In genomic region chr15:89184141-89184936, GRCm38 (mm10) we compare ENCODE assay signal across 22 mouse cellular contexts. TPM values are rescaled to one million over a fixed set of nuclear protein-coding genes. Genes with fewer than 3 reads are reported as not detected.
DNase-seq lines count a peak whose midpoint lies in the region; ATAC-seq and TF ChIP-seq lines count a peak whose summit lies in the region.
"Had no signal": no experiment of that assay in that cellular context is flagged by ENCODE, and none has a peak within 500 bp of the region (broad histone marks: within the 10 kb centered on the region; RNA-seq: fewer than 3 reads in every experiment).

No protein-coding gene starts in this region.

- H3K9ac ChIP-seq in forebrain, embryonic 12.5 days, result 0 out of 2 replicates have a peak overlapping the region, but pooled peaks have one; percentile 2
- no peak overlapping the region; the same call in 1 of the 2 replicates for H3K9ac ChIP-seq in forebrain, postnatal 0 days
- H3K9ac ChIP-seq in neural tube, embryonic 13.5 days, result 0 out of 2 replicates have a peak overlapping the region, but pooled peaks have one; percentile 8
- no peak overlapping the region for H3K9ac ChIP-seq in hindbrain, embryonic 12.5 days
- no peak overlapping the region for H3K9ac ChIP-seq in midbrain, embryonic 15.5 days
- H3K9ac ChIP-seq in intestine, embryonic 15.5 days, result no peak overlapping the region
- H3K9ac ChIP-seq: embryonic facial prominence, embryonic 13.5 days; heart, embryonic 13.5 days; limb, embryonic 13.5 days; liver, embryonic 15.5 days; neural tube, embryonic 12.5 days; stomach, embryonic 15.5 days had no signal

- no peak overlapping the region for H3K4me3 ChIP-seq in forebrain, embryonic 12.5 days (replicated peaks)
- no peak overlapping the region for H3K4me3 ChIP-seq in forebrain, postnatal 0 days (ENCODE audit: low read depth, low read length)
- H3K4me3 ChIP-seq in neural tube, embryonic 13.5 days, result no peak overlapping the region
- no peak overlapping the region for H3K4me3 ChIP-seq in hindbrain, embryonic 12.5 days
- H3K4me3 ChIP-seq in midbrain, embryonic 15.5 days, result no peak overlapping the region
- H3K4me3 ChIP-seq in lung, adult 2 months (replicated peaks; ENCODE audit: extremely low read depth, low read depth, low read length), result no peak overlapping the region
- H3K4me3 ChIP-seq in intestine, embryonic 15.5 days (replicated peaks), result no peak overlapping the region
- H3K4me3 ChIP-seq: embryonic facial prominence, embryonic 13.5 days; heart, embryonic 13.5 days; limb, embryonic 13.5 days; liver, embryonic 15.5 days; neural tube, embryonic 12.5 days; stomach, embryonic 15.5 days had no signal

- H3K9me3 ChIP-seq in forebrain, embryonic 12.5 days, result no peaks in the 10 kb centered on the region
- H3K9me3 ChIP-seq in forebrain, postnatal 0 days (ENCODE audit: low read length), result no peaks in the 10 kb centered on the region
- H3K9me3 ChIP-seq in neural tube, embryonic 13.5 days, result no peaks in the 10 kb centered on the region
- no peaks in the 10 kb centered on the region for H3K9me3 ChIP-seq in hindbrain, embryonic 12.5 days (replicated peaks)
- H3K9me3 ChIP-seq in midbrain, embryonic 15.5 days, result no peaks in the 10 kb centered on the region
- no peaks in the 10 kb centered on the region for H3K9me3 ChIP-seq in intestine, embryonic 15.5 days
- H3K9me3 ChIP-seq: embryonic facial prominence, embryonic 13.5 days; heart, embryonic 13.5 days; limb, embryonic 13.5 days; liver, embryonic 15.5 days; neural tube, embryonic 12.5 days; stomach, embryonic 15.5 days had no signal

- no peak for TF ChIP-seq POLR2A in lung, adult 2 months (IDR thresholded peaks at IDR 0.05; ENCODE audit: borderline replicate concordance, extremely low read depth, low read depth, low read length)

- 35% methylated on average over 5 of the region's 5 CpGs for WGBS in forebrain, embryonic 12.5 days
- 21% methylated on average over 5 of the region's 5 CpGs for WGBS in forebrain, postnatal 0 days
- 48% methylated on average over 5 of the region's 5 CpGs for WGBS in neural tube, embryonic 13.5 days
- WGBS in hindbrain, embryonic 12.5 days, result 47% methylated on average over 5 of the region's 5 CpGs
- 30% methylated on average over 5 of the region's 5 CpGs for WGBS in midbrain, embryonic 15.5 days
- 84% methylated on average over 5 of the region's 5 CpGs for WGBS in lung, adult 2 months
- WGBS in intestine, embryonic 15.5 days, result 69% methylated on average over 5 of the region's 5 CpGs

- no peak for DNase-seq in forebrain, postnatal 0 days
- no peak for DNase-seq in neural tube, embryonic 10.5 days (ENCODE audit: extremely low spot score, low spot score)
- no peak for DNase-seq in lung, adult 2 months
- DNase-seq: gastrocnemius, postnatal 25 days; kidney, adult 2 months; kidney, postnatal 4 days; layer of hippocampus, postnatal 36 days; lung, postnatal 14 days; retina, postnatal 1 day; thymus, postnatal 25 days had no signal

- no peaks in the 10 kb centered on the region for H3K27me3 ChIP-seq in forebrain, embryonic 12.5 days
- no peaks in the 10 kb centered on the region for H3K27me3 ChIP-seq in forebrain, postnatal 0 days (ENCODE audit: insufficient read depth, low read length)
- H3K27me3 ChIP-seq in neural tube, embryonic 13.5 days, result no peaks in the 10 kb centered on the region
- no peaks in the 10 kb centered on the region for H3K27me3 ChIP-seq in hindbrain, embryonic 12.5 days
- no peaks in the 10 kb centered on the region for H3K27me3 ChIP-seq in midbrain, embryonic 15.5 days (replicated peaks)
- H3K27me3 ChIP-seq in intestine, embryonic 15.5 days (replicated peaks), result no peaks in the 10 kb centered on the region
- H3K27me3 ChIP-seq: embryonic facial prominence, embryonic 13.5 days; heart, embryonic 13.5 days; limb, embryonic 13.5 days; neural tube, embryonic 12.5 days; stomach, embryonic 15.5 days had no signal

- TF ChIP-seq CTCF in forebrain, postnatal 0 days (IDR thresholded peaks at IDR 0.05; ENCODE audit: low read depth), result no peak
- TF ChIP-seq CTCF in lung, adult 2 months (IDR thresholded peaks at IDR 0.05; ENCODE audit: insufficient read depth, low read length), result no peak

- H3K4me2 ChIP-seq in forebrain, embryonic 12.5 days, result no peak overlapping the region
- no peak overlapping the region for H3K4me2 ChIP-seq in forebrain, postnatal 0 days (ENCODE audit: low read depth)
- no peak overlapping the region for H3K4me2 ChIP-seq in neural tube, embryonic 13.5 days
- H3K4me2 ChIP-seq in hindbrain, embryonic 12.5 days (replicated peaks), result no peak overlapping the region
- no peak overlapping the region for H3K4me2 ChIP-seq in midbrain, embryonic 15.5 days
- no peak overlapping the region for H3K4me2 ChIP-seq in intestine, embryonic 15.5 days (replicated peaks)
- H3K4me2 ChIP-seq: embryonic facial prominence, embryonic 13.5 days; heart, embryonic 13.5 days; limb, embryonic 13.5 days; liver, embryonic 15.5 days; neural tube, embryonic 12.5 days; stomach, embryonic 15.5 days had no signal

- H3K4me1 ChIP-seq in forebrain, embryonic 12.5 days, result peaks cover 45% of the 10 kb centered on the region
- peaks cover 4% of the 10 kb centered on the region; the same call in 1 of the 2 replicates for H3K4me1 ChIP-seq in forebrain, postnatal 0 days (ENCODE audit: insufficient read depth)
- H3K4me1 ChIP-seq in neural tube, embryonic 13.5 days (replicated peaks), result peaks cover 48% of the 10 kb centered on the region
- H3K4me1 ChIP-seq in hindbrain, embryonic 12.5 days, result peaks cover 29% of the 10 kb centered on the region
- peaks cover 29% of the 10 kb centered on the region for H3K4me1 ChIP-seq in midbrain, embryonic 15.5 days
- H3K4me1 ChIP-seq in lung, adult 2 months (ENCODE audit: control insufficient read depth, insufficient read depth, low read length), result 0 out of 2 replicates have a peak, but pooled peaks cover 4% of the 10 kb centered on the region
- peaks cover 11% of the 10 kb centered on the region; the same call in 1 of the 2 replicates for H3K4me1 ChIP-seq in intestine, embryonic 15.5 days (replicated peaks)

- peaks cover 42% of the 10 kb centered on the region for H3K36me3 ChIP-seq in forebrain, embryonic 12.5 days (replicated peaks)
- peaks cover 33% of the 10 kb centered on the region for H3K36me3 ChIP-seq in forebrain, postnatal 0 days (ENCODE audit: insufficient read depth)
- peaks cover 58% of the 10 kb centered on the region for H3K36me3 ChIP-seq in neural tube, embryonic 13.5 days
- H3K36me3 ChIP-seq in hindbrain, embryonic 12.5 days, result peaks cover 47% of the 10 kb centered on the region
- peaks cover 7% of the 10 kb centered on the region; the same call in 1 of the 2 replicates for H3K36me3 ChIP-seq in midbrain, embryonic 15.5 days (replicated peaks)
- no peaks in the 10 kb centered on the region for H3K36me3 ChIP-seq in intestine, embryonic 15.5 days
- H3K36me3 ChIP-seq: liver, embryonic 15.5 days; stomach, embryonic 15.5 days had no signal

- no peak for ATAC-seq in forebrain, embryonic 12.5 days (ENCODE audit: low FRiP score)
- no peak for ATAC-seq in forebrain, postnatal 0 days
- ATAC-seq in neural tube, embryonic 13.5 days (ENCODE audit: low read depth), result no peak
- ATAC-seq in hindbrain, embryonic 12.5 days (ENCODE audit: low FRiP score), result no peak
- ATAC-seq in midbrain, embryonic 15.5 days (replicated peaks), result no peak
- no peak for ATAC-seq in intestine, embryonic 15.5 days

- peak overlapping the region; percentile 65 for H3K27ac ChIP-seq in forebrain, embryonic 12.5 days
- H3K27ac ChIP-seq in forebrain, postnatal 0 days (ENCODE audit: low read depth, low read length), result no peak overlapping the region; the same call in 1 of the 2 replicates
- peak overlapping the region; percentile 33; the same call in 1 of the 2 replicates for H3K27ac ChIP-seq in neural tube, embryonic 13.5 days (replicated peaks)
- 0 out of 2 replicates have a peak overlapping the region, but pooled peaks have one; percentile 23 for H3K27ac ChIP-seq in hindbrain, embryonic 12.5 days
- peak overlapping the region; percentile 20 for H3K27ac ChIP-seq in midbrain, embryonic 15.5 days
- no peak overlapping the region for H3K27ac ChIP-seq in intestine, embryonic 15.5 days
- H3K27ac ChIP-seq: embryonic facial prominence, embryonic 13.5 days; heart, embryonic 13.5 days; limb, embryonic 13.5 days; liver, embryonic 15.5 days; neural tube, embryonic 12.5 days; stomach, embryonic 15.5 days had no signal

RNA-seq across cellular contexts. Expression of gene Plxnb2, which starts 3.8 kb away (rescaled TPM):
- polyA plus RNA-seq in forebrain, embryonic 12.5 days (2016; fragmentation: Nextera tagmentation; extraction: Ambion mirVana), result 174 and 182 TPM in 2 replicates
- total RNA-seq in forebrain, postnatal 0 days (2014; rRNA removed), result 126 and 138 TPM in 2 replicates
- polyA plus RNA-seq in forebrain, postnatal 0 days (2015; fragmentation: Nextera tagmentation; extraction: Ambion mirVana), result 45.2 and 52.8 TPM in 2 replicates
- polyA plus RNA-seq in neural tube, embryonic 13.5 days (2015; fragmentation: Nextera tagmentation; extraction: Ambion mirVana), result 89.8 and 94.5 TPM in 2 replicates
- 167 and 169 TPM in 2 replicates for polyA plus RNA-seq in hindbrain, embryonic 12.5 days (2016; fragmentation: Nextera tagmentation; extraction: Ambion mirVana)
- polyA plus RNA-seq in midbrain, embryonic 15.5 days (2015; fragmentation: Nextera tagmentation; extraction: Ambion mirVana), result 101 and 108 TPM in 2 replicates
- polyA plus RNA-seq in lung, adult 2 months (2012; rRNA removed), result 204 and 210 TPM in 2 replicates
- 107 and 118 TPM in 2 replicates for polyA plus RNA-seq in intestine, embryonic 15.5 days (2015; fragmentation: Nextera tagmentation; extraction: Ambion mirVana)

RNA-seq across cellular contexts. Expression of gene Dennd6b, which starts 12.0 kb away (rescaled TPM):
- polyA plus RNA-seq in forebrain, embryonic 12.5 days (2016; fragmentation: Nextera tagmentation; extraction: Ambion mirVana), result 38.8 and 44.0 TPM in 2 replicates
- total RNA-seq in forebrain, postnatal 0 days (2014; rRNA removed), result 73.7 and 89.6 TPM in 2 replicates
- polyA plus RNA-seq in forebrain, postnatal 0 days (2015; fragmentation: Nextera tagmentation; extraction: Ambion mirVana), result 43.4 and 53.3 TPM in 2 replicates
- polyA plus RNA-seq in neural tube, embryonic 13.5 days (2015; fragmentation: Nextera tagmentation; extraction: Ambion mirVana), result 68.9 and 71.8 TPM in 2 replicates
- polyA plus RNA-seq in hindbrain, embryonic 12.5 days (2016; fragmentation: Nextera tagmentation; extraction: Ambion mirVana), result 54.6 and 57.7 TPM in 2 replicates
- polyA plus RNA-seq in midbrain, embryonic 15.5 days (2015; fragmentation: Nextera tagmentation; extraction: Ambion mirVana), result 117 and 123 TPM in 2 replicates
- 15.6 and 17.2 TPM in 2 replicates for polyA plus RNA-seq in lung, adult 2 months (2012; rRNA removed)
- polyA plus RNA-seq in intestine, embryonic 15.5 days (2015; fragmentation: Nextera tagmentation; extraction: Ambion mirVana), result 12.1 and 13.1 TPM in 2 replicates

RNA-seq across cellular contexts. Expression of gene Ppp6r2, which starts 27.0 kb away (rescaled TPM):
- polyA plus RNA-seq in forebrain, embryonic 12.5 days (2016; fragmentation: Nextera tagmentation; extraction: Ambion mirVana), result 47.1 and 57.2 TPM in 2 replicates
- total RNA-seq in forebrain, postnatal 0 days (2014; rRNA removed), result 252 and 296 TPM in 2 replicates
- 70.0 and 77.2 TPM in 2 replicates for polyA plus RNA-seq in forebrain, postnatal 0 days (2015; fragmentation: Nextera tagmentation; extraction: Ambion mirVana)
- 64.8 and 76.9 TPM in 2 replicates for polyA plus RNA-seq in neural tube, embryonic 13.5 days (2015; fragmentation: Nextera tagmentation; extraction: Ambion mirVana)
- 62.3 and 65.2 TPM in 2 replicates for polyA plus RNA-seq in hindbrain, embryonic 12.5 days (2016; fragmentation: Nextera tagmentation; extraction: Ambion mirVana)
- polyA plus RNA-seq in midbrain, embryonic 15.5 days (2015; fragmentation: Nextera tagmentation; extraction: Ambion mirVana), result 83.2 and 89.8 TPM in 2 replicates
- 153 and 372 TPM in 2 replicates for polyA plus RNA-seq in lung, adult 2 months (2012; rRNA removed)
- 21.6 and 23.9 TPM in 2 replicates for polyA plus RNA-seq in intestine, embryonic 15.5 days (2015; fragmentation: Nextera tagmentation; extraction: Ambion mirVana)

RNA-seq across cellular contexts. Expression of gene Mapk11, which starts 34.9 kb away (rescaled TPM):
- 46.9 and 47.4 TPM in 2 replicates for polyA plus RNA-seq in forebrain, embryonic 12.5 days (2016; fragmentation: Nextera tagmentation; extraction: Ambion mirVana)
- 35.2 and 35.8 TPM in 2 replicates for total RNA-seq in forebrain, postnatal 0 days (2014; rRNA removed)
- polyA plus RNA-seq in forebrain, postnatal 0 days (2015; fragmentation: Nextera tagmentation; extraction: Ambion mirVana), result 16.2 and 21.3 TPM in 2 replicates
- polyA plus RNA-seq in neural tube, embryonic 13.5 days (2015; fragmentation: Nextera tagmentation; extraction: Ambion mirVana), result 35.8 and 40.2 TPM in 2 replicates
- polyA plus RNA-seq in hindbrain, embryonic 12.5 days (2016; fragmentation: Nextera tagmentation; extraction: Ambion mirVana), result 39.0 and 41.9 TPM in 2 replicates
- polyA plus RNA-seq in midbrain, embryonic 15.5 days (2015; fragmentation: Nextera tagmentation; extraction: Ambion mirVana), result 30.8 and 32.5 TPM in 2 replicates
- 13.7 and 14.0 TPM in 2 replicates for polyA plus RNA-seq in lung, adult 2 months (2012; rRNA removed)
- 5.8 and 6.0 TPM in 2 replicates for polyA plus RNA-seq in intestine, embryonic 15.5 days (2015; fragmentation: Nextera tagmentation; extraction: Ambion mirVana)

RNA-seq across cellular contexts. Expression of gene Mapk12, which starts 43.8 kb away (rescaled TPM):
- 14.2 and 16.7 TPM in 2 replicates for polyA plus RNA-seq in forebrain, embryonic 12.5 days (2016; fragmentation: Nextera tagmentation; extraction: Ambion mirVana)
- total RNA-seq in forebrain, postnatal 0 days (2014; rRNA removed), result 1.8 and 3.4 TPM in 2 replicates
- polyA plus RNA-seq in forebrain, postnatal 0 days (2015; fragmentation: Nextera tagmentation; extraction: Ambion mirVana), result 2.0 and 2.8 TPM in 2 replicates
- 6.7 and 7.0 TPM in 2 replicates for polyA plus RNA-seq in neural tube, embryonic 13.5 days (2015; fragmentation: Nextera tagmentation; extraction: Ambion mirVana)
- polyA plus RNA-seq in hindbrain, embryonic 12.5 days (2016; fragmentation: Nextera tagmentation; extraction: Ambion mirVana), result 10.0 and 11.4 TPM in 2 replicates
- polyA plus RNA-seq in midbrain, embryonic 15.5 days (2015; fragmentation: Nextera tagmentation; extraction: Ambion mirVana), result 4.0 and 5.1 TPM in 2 replicates
- 28.2 and 32.2 TPM in 2 replicates for polyA plus RNA-seq in lung, adult 2 months (2012; rRNA removed)
- polyA plus RNA-seq in intestine, embryonic 15.5 days (2015; fragmentation: Nextera tagmentation; extraction: Ambion mirVana), result 3.6 and 4.2 TPM in 2 replicates
- total RNA-seq: common myeloid progenitor, adult 5-6 weeks had no signal

Comparison
In these comparisons a context has a peak if more than half of its experiments do, and no peak if none do; other contexts are left out.
1. H3K27ac ChIP-seq: peak in forebrain, embryonic 12.5 days (single experiment), neural tube, embryonic 13.5 days (single experiment), hindbrain, embryonic 12.5 days (single experiment) and midbrain, embryonic 15.5 days (single experiment); none in forebrain, postnatal 0 days (single experiment) and intestine, embryonic 15.5 days (single experiment).
2. H3K9ac ChIP-seq: peak in forebrain, embryonic 12.5 days (single experiment) and neural tube, embryonic 13.5 days (single experiment); none in forebrain, postnatal 0 days (single experiment), hindbrain, embryonic 12.5 days (single experiment), midbrain, embryonic 15.5 days (single experiment) and intestine, embryonic 15.5 days (single experiment).